Mouse (Mus musculus) lung, embryonic 14.5 days (tissue): ENCODE measurements at regions not wholly inside any gene's neighbourhood (a gene's known extent, or its start where the extent isn't known, plus 50 kb on each side); places are given as distances from the start of the nearest gene placed in this dataset.
"Not testable (repeated sequence)": the region's sequence is repeated elsewhere in the genome, so short reads cannot be mapped to it uniquely, and the experiment has no call there.

Experiments
- ATAC-seq: fragments of 200-750 bp; cut with Nextera tagmentation; 2 replicates; pipeline ENCODE4 v1.8.0; 2017; ENCODE audit warnings: mild to moderate bottlenecking, moderate TSS enrichment, moderate library complexity; ENCODE audit not compliant: insufficient read depth
- DNase-seq: peaks from one replicate; pipeline ENCODE4 v3.0.0-alpha.2; 2015
- H3K27ac ChIP-seq: fragments of 300-500 bp; sonication (generic); 2 replicates; pipeline ENCODE4 v1.5.1; 2014; ENCODE audit warnings: low read depth, mild to moderate bottlenecking, moderate library complexity
- H3K27me3 ChIP-seq: fragments of 300-500 bp; sonication (generic); 2 replicates; pipeline ENCODE4 v1.6.1; 2014; ENCODE audit warnings: low read length, control low read depth; ENCODE audit not compliant: insufficient read depth
- H3K36me3 ChIP-seq: fragments of 300-500 bp; sonication (generic); 2 replicates; pipeline ENCODE4 v1.6.1; 2014; ENCODE audit warnings: control low read depth; ENCODE audit not compliant: insufficient read depth
- H3K4me1 ChIP-seq: fragments of 300-500 bp; sonication (generic); 2 replicates; pipeline ENCODE4 v1.6.1; 2014; ENCODE audit warnings: antibody characterized with exemption, control low read depth; ENCODE audit not compliant: insufficient read depth
- H3K4me2 ChIP-seq: fragments of 300-500 bp; sonication (generic); 2 replicates; pipeline ENCODE4 v1.6.1; 2014; ENCODE audit warnings: mild to moderate bottlenecking
- H3K4me3 ChIP-seq: fragments of 300-500 bp; sonication (generic); 2 replicates; pipeline ENCODE4 v1.5.1; 2014; ENCODE audit warnings: low read depth, low read length
- H3K9ac ChIP-seq: fragments of 300-500 bp; sonication (generic); 2 replicates; pipeline ENCODE4 v1.6.1; 2014
- H3K9me3 ChIP-seq: fragments of 300-500 bp; sonication (generic); 2 replicates; pipeline ENCODE4 v1.6.1; 2016; ENCODE audit warnings: low read depth, low read length, control low read depth
- CTCF ChIP-seq: IDR thresholded peaks from 2 replicates; pipeline ENCODE4 v1.5.1; 2016; ENCODE audit warnings: antibody characterized with exemption, low read depth
- WGBS: fragments of 180-500 bp; shearing (Covaris S2); extraction: QIAGEN DNeasy Blood & Tissue Kit; methylation state at CpG from one replicate; pipeline ENCODE4 v1.1.7; 2014; 5-methylcytosine and 5-hydroxymethylcytosine counted together

DNA sequence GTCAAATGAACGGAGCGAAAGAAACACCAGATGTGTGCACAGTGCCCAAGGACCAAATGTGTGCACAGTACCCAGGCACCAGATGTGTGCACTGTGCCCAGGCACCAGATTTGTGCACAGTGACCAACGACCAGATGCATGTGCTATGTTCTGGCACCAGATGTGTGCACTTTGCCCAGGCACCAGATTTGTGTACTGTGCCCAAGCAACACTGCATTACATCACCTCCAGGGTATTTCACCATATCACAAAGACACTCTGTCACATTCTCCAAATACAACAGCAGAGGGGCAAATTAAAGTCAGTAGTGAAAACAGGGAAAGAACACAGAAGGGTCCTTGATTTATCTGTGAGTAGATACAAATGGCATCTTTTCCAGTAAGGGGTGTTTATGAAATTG lies 93.4 kb downstream of the Mettl4 start:
- Histone ChIP-seq H3K4me2 (no peak overlapping the region), H3K27ac (no peak overlapping the region), H3K27me3 (no peaks in the 10 kb centered on the region), H3K4me1 (no peaks in the 10 kb centered on the region), H3K9ac (no peak overlapping the region), H3K4me3 (no peak overlapping the region), H3K9me3 (no peaks in the 10 kb centered on the region), H3K36me3 (no peaks in the 10 kb centered on the region)
- no peak for TF ChIP-seq CTCF
- WGBS = 80% methylated on average over 3 of the region's 3 CpGs
- DNase-seq (no peak), ATAC-seq (no peak)

DNA sequence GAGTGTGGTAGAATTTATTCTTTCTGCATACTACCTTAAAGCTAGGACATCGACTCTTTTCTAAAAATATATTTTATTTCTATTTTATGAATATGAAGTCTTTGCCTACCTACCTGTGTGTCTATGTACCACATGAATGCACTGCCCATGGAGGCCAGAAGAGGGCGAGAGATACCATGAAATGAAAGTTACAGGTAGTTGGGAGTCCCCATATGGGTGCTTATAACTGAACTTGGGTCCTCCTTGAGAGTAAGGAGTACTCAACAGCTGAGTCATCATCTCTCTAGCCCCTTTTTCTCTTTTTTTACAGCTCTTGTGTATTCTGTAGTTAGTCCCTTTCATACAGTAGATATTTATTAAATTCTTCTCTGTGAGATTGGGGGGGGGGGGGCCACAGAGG lies 94.3 kb downstream of the Mettl4 start:
- 75% methylated on average over 2 of the region's 2 CpGs for WGBS
- Histone ChIP-seq H3K4me1 (no peaks in the 10 kb centered on the region), H3K4me3 (no peak overlapping the region), H3K4me2 (no peak overlapping the region), H3K27ac (no peak overlapping the region), H3K9ac (no peak overlapping the region), H3K27me3 (no peaks in the 10 kb centered on the region), H3K36me3 (no peaks in the 10 kb centered on the region), H3K9me3 (no peaks in the 10 kb centered on the region)
- DNase-seq (no peak), ATAC-seq (no peak)
- TF ChIP-seq CTCF = no peak

DNA sequence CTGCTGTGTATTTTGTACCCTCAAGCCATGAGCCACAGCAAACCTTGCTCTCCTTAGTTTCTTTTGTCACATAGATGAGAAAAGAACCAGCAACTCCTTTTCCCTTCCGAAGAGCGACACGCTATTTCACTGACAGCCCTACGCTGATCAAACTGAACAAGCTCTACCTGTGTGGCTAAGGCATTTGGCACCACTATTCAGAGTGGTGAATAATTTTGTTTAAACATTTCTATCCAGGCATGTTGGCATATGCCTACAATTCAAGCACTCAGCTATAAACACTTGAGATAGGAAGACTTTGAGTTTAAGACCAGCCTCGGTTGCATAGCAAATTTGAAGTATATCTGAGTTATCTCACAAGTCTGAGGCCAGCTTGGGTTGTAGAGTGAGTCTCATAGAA lies 95.2 kb downstream of the Mettl4 start:
- no peak for DNase-seq
- H3K9me3 ChIP-seq = no peaks in the 10 kb centered on the region

DNA sequence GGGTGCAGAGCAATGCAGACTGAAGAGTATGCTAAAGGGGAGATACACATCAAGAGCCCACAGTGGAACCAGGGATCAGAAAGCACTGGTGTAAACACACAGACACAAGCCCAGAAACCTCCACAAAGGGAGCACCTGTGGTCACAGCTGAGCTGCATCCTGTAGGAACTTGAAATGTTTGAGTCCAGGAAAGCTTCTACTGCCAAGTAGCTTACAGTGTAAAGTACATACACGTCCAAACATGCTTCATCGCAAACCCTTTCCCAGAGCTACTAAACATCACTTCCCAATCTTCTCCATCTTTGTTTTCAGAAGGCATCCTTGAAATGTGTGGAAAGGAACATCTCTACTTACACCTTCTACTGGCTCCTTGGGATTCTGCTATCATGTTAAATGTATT lies 97.4 kb downstream of the Mettl4 start:
- no peaks in the 10 kb centered on the region for H3K27me3 ChIP-seq
- no peak overlapping the region for H3K4me3 ChIP-seq
- H3K9me3 ChIP-seq = no peaks in the 10 kb centered on the region
- no peak overlapping the region for H3K27ac ChIP-seq
- WGBS = 84% methylated on average over 2 of the region's 2 CpGs
- H3K4me1 ChIP-seq = no peaks in the 10 kb centered on the region
- H3K36me3 ChIP-seq = no peaks in the 10 kb centered on the region
- DNase-seq (no peak), ATAC-seq (no peak)
- no peak for TF ChIP-seq CTCF
- H3K4me2 ChIP-seq = no peak overlapping the region
- H3K9ac ChIP-seq = no peak overlapping the region

More for the DNA sequence above, 95.2 kb downstream of the Mettl4 start:
- no peaks in the 10 kb centered on the region for H3K4me1 ChIP-seq
- ATAC-seq = peak; percentile 58; the same call in 1 of the 2 replicates
- no peak for TF ChIP-seq CTCF
- no peak overlapping the region for H3K4me3 ChIP-seq
- WGBS = 68% methylated on average over 5 of the region's 5 CpGs
- H3K27ac ChIP-seq = no peak overlapping the region
- no peak overlapping the region for H3K4me2 ChIP-seq
- H3K9ac ChIP-seq = no peak overlapping the region
- no peaks in the 10 kb centered on the region for H3K27me3 ChIP-seq
- H3K36me3 ChIP-seq = no peaks in the 10 kb centered on the region

DNA sequence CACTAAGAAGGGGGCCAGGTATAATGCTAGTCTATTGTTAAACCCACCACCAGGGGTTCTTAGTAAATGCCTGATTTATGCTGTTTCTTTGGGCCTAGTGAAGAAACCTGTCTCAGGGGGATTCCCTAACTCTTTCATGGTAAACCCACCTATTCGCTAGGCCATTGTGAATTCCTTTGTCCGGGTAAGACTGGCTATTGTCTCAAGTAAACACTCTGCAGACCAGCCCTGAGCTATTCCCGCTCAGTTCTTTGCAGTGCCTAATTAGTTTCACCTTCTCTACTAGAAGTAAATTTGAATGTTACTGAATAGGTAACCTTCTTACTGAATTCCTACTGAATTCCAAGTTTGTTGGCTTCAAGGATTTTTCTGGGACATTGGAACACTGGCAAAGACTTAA lies 98.3 kb downstream of the Mettl4 start:
- not testable (repeated sequence) for H3K9ac ChIP-seq, H3K4me1 ChIP-seq, H3K27ac ChIP-seq, H3K36me3 ChIP-seq, H3K9me3 ChIP-seq, DNase-seq, ATAC-seq, H3K4me2 ChIP-seq, H3K27me3 ChIP-seq, H3K4me3 ChIP-seq
- 54% methylated on average over 3 of the region's 3 CpGs for WGBS
